Mouse (Mus musculus) CD4-positive, CD25-positive, alpha-beta regulatory T cell, adult 4 months (primary cell): ENCODE measurements around the gene Tmem136. TPM values are rescaled to one million over a fixed set of nuclear protein-coding genes. Genes with fewer than 3 reads are reported as not detected.

Experiments used
- ATAC-seq: one replicate; pipeline ENCODE4 v1.8.0; 2017
- polyA plus RNA-seq, 2 experiments: library from polyadenylated mRNA; unstranded; fragments of 100-300 nt; shearing (Covaris generic); gene quantifications; one replicate each; pipeline ENCODE4 v1.2.1; 2017

The Tmem136 gene
- polyA plus RNA-seq, 2 experiments from 2014 or later, result 3.1 to 4.6 TPM

DNA sequence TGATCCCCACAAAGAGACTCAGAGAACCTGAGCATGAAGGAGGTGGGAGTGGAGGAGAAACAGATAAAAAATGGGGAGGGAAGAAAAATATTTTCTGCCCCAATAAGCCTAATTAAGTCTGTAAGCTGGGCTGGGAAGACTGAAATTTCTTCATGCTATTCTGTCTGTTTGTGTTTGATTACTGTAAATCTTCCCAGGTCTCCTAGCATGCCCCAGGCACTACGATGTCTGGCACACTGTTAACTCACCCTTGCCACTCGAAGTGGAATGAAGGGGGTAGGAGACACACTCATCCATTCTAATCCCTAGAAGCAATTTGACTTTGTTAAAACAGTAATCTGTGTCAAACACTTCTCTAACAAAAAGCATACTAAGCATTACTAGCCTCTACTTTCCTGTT lies 44.6 kb downstream of the Tmem136 start:
- ATAC-seq, result no peak

DNA sequence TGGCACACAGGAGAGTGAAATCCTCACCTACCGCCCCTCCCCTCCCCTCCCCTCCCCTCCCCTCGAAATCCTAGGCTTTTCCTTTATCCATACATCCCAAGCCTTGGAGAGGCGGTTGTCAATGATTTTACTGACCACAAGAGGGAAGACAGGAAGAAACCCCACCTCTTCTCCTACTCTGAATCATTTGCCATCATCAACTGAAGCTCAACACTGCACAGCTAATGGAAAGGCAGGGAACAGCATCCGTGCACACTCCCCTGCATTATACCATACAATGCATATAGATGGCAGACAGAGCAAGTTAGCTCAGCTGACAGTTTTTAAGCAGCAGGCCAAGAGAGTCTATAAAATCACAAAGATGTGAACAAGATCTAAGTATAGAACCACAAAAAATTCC lies 45.2 kb downstream of the Tmem136 start:
- ATAC-seq, result no peak

DNA sequence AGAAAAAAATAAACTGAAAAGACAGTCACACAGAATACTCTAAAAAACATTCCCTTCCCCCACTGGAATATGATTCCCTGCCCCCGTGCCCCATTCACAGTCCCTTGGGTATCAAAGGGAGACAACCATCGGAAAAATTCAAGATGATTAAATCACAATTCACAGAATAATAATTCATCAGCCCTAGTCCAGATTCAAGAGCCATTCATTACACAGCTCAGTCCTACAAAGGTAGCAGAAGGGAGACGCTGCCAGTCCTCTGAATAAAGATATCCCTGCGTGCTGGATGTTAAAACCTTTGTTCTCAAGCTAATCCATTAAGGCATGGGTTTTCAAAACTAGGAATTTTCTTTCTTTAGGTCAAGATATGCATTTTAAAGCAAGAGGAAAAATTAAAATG lies 45.8 kb downstream of the Tmem136 start:
- ATAC-seq, result no peak

DNA sequence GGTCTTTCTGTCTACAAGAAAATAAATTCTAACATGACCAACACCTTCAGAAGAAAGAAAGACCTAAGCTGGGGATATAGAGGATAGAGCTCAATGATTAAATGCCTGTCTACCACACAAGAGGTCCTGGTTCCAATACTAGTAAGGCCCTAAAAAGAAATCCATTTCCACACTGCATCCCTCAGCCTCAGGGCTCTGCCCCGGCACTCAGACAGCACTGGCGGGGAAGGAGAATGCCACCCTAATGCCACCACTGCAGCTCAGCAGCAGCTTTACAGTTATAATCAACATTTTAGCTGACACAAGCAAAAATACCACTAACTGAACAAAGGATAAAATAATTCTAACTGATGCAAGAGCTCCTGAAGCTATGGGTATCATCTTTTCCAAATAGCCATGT lies 46.2 kb downstream of the Tmem136 start:
- ATAC-seq, result no peak

DNA sequence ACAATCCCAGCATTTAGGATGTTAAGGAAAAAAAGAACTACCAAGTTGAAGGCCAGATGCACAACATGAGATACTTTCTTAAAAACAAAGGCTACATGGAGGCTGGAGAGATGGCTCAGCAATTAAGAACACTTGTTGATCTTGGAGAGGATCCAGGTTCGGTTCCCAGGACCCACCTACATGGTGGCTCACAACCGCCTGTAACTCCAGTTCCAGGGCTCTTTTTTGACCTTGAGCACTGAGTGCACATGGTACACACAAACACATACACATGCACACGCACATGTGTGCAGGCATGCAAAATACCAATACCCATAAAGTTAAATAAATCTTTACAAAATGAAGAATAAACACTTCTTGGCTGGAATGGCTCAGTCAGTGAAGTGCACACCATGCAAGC lies 48.5 kb downstream of the Tmem136 start:
- no peak for ATAC-seq

DNA sequence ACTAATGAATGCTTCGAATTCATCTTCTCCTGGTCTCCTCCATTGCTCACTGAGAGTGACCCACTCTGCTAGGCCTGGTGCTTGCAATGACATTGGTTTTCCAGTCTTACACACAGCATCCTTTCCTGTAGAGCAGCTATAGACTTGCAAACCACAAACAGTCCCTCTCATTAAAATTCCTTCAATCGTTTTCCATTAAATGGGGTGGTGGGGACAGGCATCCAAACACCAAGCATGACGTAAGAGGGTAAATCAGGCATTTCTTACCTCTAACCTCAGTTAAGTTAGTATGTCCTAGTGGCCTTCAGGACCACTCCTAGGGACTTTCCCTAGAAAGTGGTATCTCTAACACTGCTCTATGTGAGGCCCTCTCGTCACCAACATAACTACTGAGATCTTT lies 51.1 kb downstream of the Tmem136 start:
- no peak for ATAC-seq

DNA sequence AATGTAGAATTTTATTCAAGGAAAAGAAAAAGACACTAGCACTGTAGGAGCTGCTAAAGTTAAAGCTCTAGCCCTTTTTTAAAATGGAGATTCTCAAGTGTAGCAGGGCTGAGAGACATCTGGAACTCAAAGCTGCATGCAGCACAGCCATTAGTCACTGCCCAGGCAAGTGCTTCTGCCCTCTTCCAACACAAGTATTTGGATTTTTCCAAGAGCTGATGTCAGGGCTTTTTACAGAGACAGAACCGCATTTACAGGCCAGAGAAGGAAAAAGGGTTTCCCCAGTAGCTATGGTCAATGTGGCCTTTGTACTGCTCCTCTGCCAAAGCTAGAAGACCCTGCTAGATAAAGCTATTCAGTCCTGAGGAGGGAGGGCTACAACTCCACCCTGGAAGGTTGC lies 54.8 kb downstream of the Tmem136 start:
- ATAC-seq, result no peak

Other genes with a start within 250 kb of the Tmem136 start
- gene Grik4, start 172.1 kb downstream of the Tmem136 start, polyA plus RNA-seq, result not detected
- 10 to 100 TPM; 17.8 to 28.2 TPM for gene Arhgef12, start 9.3 kb downstream of the Tmem136 start, polyA plus RNA-seq
- not detected for gene Pou2f3, start 93.8 kb upstream of the Tmem136 start, polyA plus RNA-seq
- gene Oaf, start 123.3 kb upstream of the Tmem136 start, polyA plus RNA-seq, result under 1 TPM in 1 of 2 experiments, not detected in 1; 0.12 TPM
- not detected for gene Trim29, start 194.3 kb upstream of the Tmem136 start, polyA plus RNA-seq